Mouse (Mus musculus): ENCODE results near the gene 1700012A03Rik.

1700012A03Rik gene

GRCm38 (mm10) chr6:32072161-32072560 lies 22.1 kb downstream of the 1700012A03Rik start:
- intact Hi-C loops (cut with DNase I) = no loop called here

DNA sequence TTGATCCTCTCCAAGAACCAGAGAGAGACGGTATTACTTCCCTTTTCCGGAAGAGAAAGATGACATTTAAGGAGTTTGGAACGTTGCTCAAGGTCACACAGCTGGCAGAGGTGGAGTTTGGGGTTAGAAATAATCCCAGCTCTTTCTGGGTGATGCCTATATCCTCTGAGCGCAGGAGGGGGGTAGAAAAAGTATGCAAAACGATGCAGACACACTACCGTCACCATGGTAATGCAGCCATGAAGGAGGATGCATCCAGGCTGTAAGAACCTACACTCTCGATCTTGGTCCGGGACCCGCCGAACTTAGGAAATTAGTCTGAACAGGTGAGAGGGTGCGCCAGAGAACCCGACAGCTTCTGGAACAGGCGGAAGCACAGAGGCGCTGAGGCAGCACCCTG lies 43.3 kb downstream of the 1700012A03Rik start:
- intact Hi-C loops (cut with DNase I) = no loop called here

- intact Hi-C loops (cut with DNase I) = no loop called here
Measured at GRCm38 (mm10) chr6:32105547-32106275, 55.7 kb downstream of the 1700012A03Rik start.

Measured in adrenal gland (tissue).